Mouse (Mus musculus) heart, postnatal 4 days (tissue): ENCODE data around the gene Gjd3. TPM values are rescaled to one million over a fixed set of nuclear protein-coding genes. Genes with fewer than 3 reads are reported as not detected.

Experiments used
- DNase-seq: peaks from one replicate; pipeline ENCODE4 v3.0.0; 2021
- total RNA-seq, 2 experiments: library from RNA; stranded (reverse); gene quantifications; 2 replicates each; pipeline ENCODE4 v1.2.3; 2021

Gene Gjd3
- total RNA-seq, 2 experiments from 2014 or later: 2.0 to 2.5 TPM

- DNase-seq: no peak
Measured at GRCm38 (mm10) chr11:98962421-98963095, 20.3 kb downstream of the Gjd3 start.

- DNase-seq: no peak
Measured at GRCm38 (mm10) chr11:98961766-98962165, 21.1 kb downstream of the Gjd3 start.

- DNase-seq: peak; percentile 48
Measured at GRCm38 (mm10) chr11:98961051-98961592, 21.7 kb downstream of the Gjd3 start.

- peak; percentile 89 for DNase-seq
Measured at GRCm38 (mm10) chr11:98960313-98960906, 22.4 kb downstream of the Gjd3 start.

GRCm38 (mm10) chr11:98959437-98960312 is 23.1 kb downstream of the Gjd3 start:
- peak; percentile 87 for DNase-seq

- DNase-seq: no peak
Measured at GRCm38 (mm10) chr11:98956340-98956739, 26.5 kb downstream of the Gjd3 start.

GRCm38 (mm10) chr11:98955707-98956235 is 27.0 kb downstream of the Gjd3 start:
- DNase-seq: no peak

- no peak for DNase-seq
Measured at GRCm38 (mm10) chr11:98954801-98955706, 27.8 kb downstream of the Gjd3 start.

- peak; percentile 89 for DNase-seq
Measured at GRCm38 (mm10) chr11:98954373-98954772, 28.4 kb downstream of the Gjd3 start.

GRCm38 (mm10) chr11:98953835-98954320 is 28.9 kb downstream of the Gjd3 start:
- no peak for DNase-seq

GRCm38 (mm10) chr11:98953361-98953760 is 29.5 kb downstream of the Gjd3 start:
- no peak for DNase-seq

GRCm38 (mm10) chr11:98952736-98953135 is 30.1 kb downstream of the Gjd3 start:
- no peak for DNase-seq

GRCm38 (mm10) chr11:98952111-98952510 is 30.7 kb downstream of the Gjd3 start:
- no peak for DNase-seq

GRCm38 (mm10) chr11:98951026-98951906 is 31.6 kb downstream of the Gjd3 start:
- peak; percentile 95 for DNase-seq

- no peak for DNase-seq
Measured at GRCm38 (mm10) chr11:98950484-98950883, 32.3 kb downstream of the Gjd3 start.

- peak; percentile 66 for DNase-seq
Measured at GRCm38 (mm10) chr11:98949958-98950460, 32.8 kb downstream of the Gjd3 start.

GRCm38 (mm10) chr11:98949242-98949957 is 33.4 kb downstream of the Gjd3 start:
- peak; percentile 10 for DNase-seq

GRCm38 (mm10) chr11:98947969-98948569 is 34.7 kb downstream of the Gjd3 start:
- no peak for DNase-seq

GRCm38 (mm10) chr11:98945605-98945977 is 37.2 kb downstream of the Gjd3 start:
- peak; percentile 44 for DNase-seq
